In genomic region chr4:144999903-145000382, GRCm38 (mm10) we compare ENCODE assay signal across 8 mouse cellular contexts.
DNase-seq lines count a peak whose midpoint lies in the region; ATAC-seq lines count a peak whose summit lies in the region.

No protein-coding gene starts in this region.

- ATAC-seq in granulocyte monocyte progenitor cell, adult 5-6 weeks (replicated peaks; ENCODE audit: poor library complexity, severe bottlenecking) = peak; percentile 32
- peak; percentile 92 for ATAC-seq in lung, embryonic 16.5 days (ENCODE audit: low read depth)
- ATAC-seq in monocyte, adult 5-6 weeks (replicated peaks; ENCODE audit: insufficient number of reproducible peaks, low FRiP score, low TSS enrichment, poor library complexity, severe bottlenecking) = no peak

- H3K9me3 ChIP-seq in lung, embryonic 16.5 days (ENCODE audit: control insufficient read depth, low read length) = no peaks in the 10 kb centered on the region

- H3K4me1 ChIP-seq in lung, embryonic 16.5 days (replicated peaks; ENCODE audit: control insufficient read depth, insufficient read depth, low read length) = peaks cover 53% of the 10 kb centered on the region

- H3K27me3 ChIP-seq in lung, embryonic 16.5 days (ENCODE audit: control insufficient read depth, insufficient read depth, low read depth, low read length) = no peaks in the 10 kb centered on the region

- DNase-seq in ZHBTc4 (ENCODE audit: low read depth, low spot score) = peak; percentile 22
- DNase-seq in c-Kit-positive CD71-positive TER-119-positive erythroid progenitor cells, embryonic 14.5 days (ENCODE audit: low spot score) = peak; percentile 45
- DNase-seq in kidney, adult 8-10 months = peak; percentile 82 to 87
- peak; percentile 77 for DNase-seq in ovary, postnatal 36 days (ENCODE audit: low spot score)
- DNase-seq in left cerebral cortex, adult 18-20 months (ENCODE audit: low spot score in 2 of 2) = no peak

- 8% methylated on average over 20 of the region's 20 CpGs for WGBS in lung, embryonic 16.5 days

- no peaks in the 10 kb centered on the region for H3K36me3 ChIP-seq in lung, embryonic 16.5 days (ENCODE audit: control insufficient read depth, insufficient read depth, low read length)

- H3K4me3 ChIP-seq in lung, embryonic 16.5 days (ENCODE audit: low read length) = no peak overlapping the region

- 0 out of 2 replicates have a peak overlapping the region, but pooled peaks have one; percentile 29 for H3K9ac ChIP-seq in lung, embryonic 16.5 days (ENCODE audit: low read length)

- peak overlapping the region; percentile 92 for H3K27ac ChIP-seq in lung, embryonic 16.5 days (ENCODE audit: low read length)

- H3K4me2 ChIP-seq in lung, embryonic 16.5 days (ENCODE audit: low read depth, low read length) = peak overlapping the region; percentile 21; the same call in 1 of the 2 replicates

Comparison
In these comparisons a context has a peak if more than half of its experiments do, and no peak if none do; other contexts are left out.
1. DNase-seq: peak in ZHBTc4 (single experiment), c-Kit-positive CD71-positive TER-119-positive erythroid progenitor cells, embryonic 14.5 days (single experiment), kidney, adult 8-10 months (2 of 2) and ovary, postnatal 36 days (single experiment); none in left cerebral cortex, adult 18-20 months (0 of 2).